Mouse (Mus musculus) lung, postnatal 10 days (tissue): ENCODE data around the gene Ptgis.

Experiments
- DNase-seq: peaks from one replicate; pipeline ENCODE4 v3.0.0; 2021

Ptgis gene

GRCm38 (mm10) chr2:167150135-167150534 lies 90.3 kb downstream of the Ptgis start:
- DNase-seq = no peak

DNA sequence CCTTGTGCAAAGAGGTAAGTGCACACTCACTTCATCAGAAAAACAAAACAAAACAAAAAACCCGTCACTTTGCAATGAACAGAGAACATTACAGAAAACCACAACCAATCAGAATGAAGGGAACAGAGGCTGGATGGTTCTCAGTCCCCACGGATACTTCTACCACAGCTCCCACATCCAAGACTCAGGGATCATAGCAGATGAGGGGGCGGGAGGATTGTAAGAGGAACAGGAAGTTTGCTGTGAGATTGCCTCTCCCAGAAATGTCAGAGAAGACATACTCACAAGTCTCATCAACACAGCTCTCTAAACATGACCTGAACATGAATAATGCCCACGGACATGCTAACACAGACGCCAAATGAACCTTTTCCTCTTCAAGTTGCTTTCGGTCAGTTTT lies 91.4 kb downstream of the Ptgis start:
- DNase-seq = no peak

DNA sequence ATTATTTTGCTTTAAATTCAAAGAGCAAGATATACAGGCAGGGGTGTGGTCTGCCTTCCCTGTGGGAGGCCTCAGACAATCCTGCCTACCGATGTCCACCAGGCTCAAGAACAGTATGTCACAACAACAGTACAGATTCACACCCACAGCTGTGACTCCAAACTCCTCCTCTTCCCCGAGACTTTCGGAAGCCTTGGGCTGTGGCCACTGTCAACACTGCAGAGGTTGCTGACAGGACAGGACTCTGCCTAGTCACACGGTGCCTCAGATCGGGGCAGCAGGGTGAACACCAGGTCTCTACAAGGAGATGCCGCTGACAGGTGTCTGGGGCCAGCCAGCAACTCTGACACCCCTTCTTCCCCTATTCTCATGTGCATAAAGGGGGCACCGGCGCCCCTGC lies 92.7 kb downstream of the Ptgis start:
- DNase-seq = no peak

GRCm38 (mm10) chr2:167145904-167146303 lies 94.5 kb downstream of the Ptgis start:
- DNase-seq = no peak

DNA sequence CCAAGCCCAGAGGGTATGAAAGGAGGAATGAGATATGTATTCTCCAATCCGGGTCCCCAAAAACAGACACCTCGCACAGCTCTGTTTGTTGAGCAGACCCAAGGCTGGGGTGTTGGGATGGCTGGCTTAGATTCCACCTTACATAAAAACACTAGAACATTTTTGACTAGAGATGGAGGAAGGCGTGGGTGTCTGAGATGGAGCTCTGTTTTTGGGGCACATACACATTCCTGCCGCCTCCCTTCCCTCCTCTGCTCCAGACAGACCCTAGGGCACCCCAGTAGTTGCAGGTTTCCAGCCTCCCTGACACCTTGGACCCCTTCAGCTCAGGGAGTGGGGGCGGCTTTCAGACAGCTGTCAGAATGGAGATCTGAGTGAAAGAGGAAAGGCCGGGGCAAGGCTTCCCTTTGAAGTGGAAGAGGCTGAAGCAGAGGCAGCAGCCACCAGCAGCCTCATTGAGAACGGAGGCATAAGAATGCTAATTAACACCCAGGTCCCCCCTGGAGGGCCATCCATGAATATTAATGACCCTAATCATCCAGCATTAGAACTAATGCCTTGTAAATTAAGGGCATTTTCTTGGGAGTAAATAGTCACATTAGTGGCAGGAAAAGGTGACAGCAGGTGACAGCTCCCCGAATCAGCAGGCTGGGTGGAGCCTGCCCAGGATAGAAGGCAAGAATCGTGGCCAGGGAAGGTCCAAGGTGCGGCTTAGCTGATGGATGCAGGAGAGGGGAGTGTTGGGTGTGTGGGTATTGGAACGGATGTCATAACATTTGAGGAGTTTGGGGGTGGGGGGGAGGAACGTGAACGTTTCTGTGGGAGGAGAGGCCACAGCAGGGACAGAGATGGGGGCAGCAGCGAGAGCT lies 95.7 kb downstream of the Ptgis start:
- no peak for DNase-seq

DNA sequence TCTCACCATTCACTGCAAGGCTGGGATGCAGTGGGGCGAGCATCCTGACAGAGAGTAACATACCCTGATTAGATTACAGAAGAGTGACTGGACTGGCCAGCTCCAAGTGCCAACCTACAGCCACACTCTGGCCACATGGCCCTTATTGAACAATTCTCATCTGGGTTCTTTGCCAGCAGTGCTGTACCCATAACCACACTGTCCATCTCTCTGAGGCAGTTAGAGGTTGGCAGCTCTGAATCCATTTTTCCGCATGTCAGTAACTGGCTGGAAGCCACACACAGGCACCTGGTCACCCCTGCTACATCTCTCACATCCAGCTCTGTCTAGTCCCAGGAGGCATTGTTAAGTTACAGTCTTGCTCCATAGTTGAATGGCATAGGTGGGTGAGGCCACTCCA lies 96.5 kb downstream of the Ptgis start:
- no peak for DNase-seq

DNA sequence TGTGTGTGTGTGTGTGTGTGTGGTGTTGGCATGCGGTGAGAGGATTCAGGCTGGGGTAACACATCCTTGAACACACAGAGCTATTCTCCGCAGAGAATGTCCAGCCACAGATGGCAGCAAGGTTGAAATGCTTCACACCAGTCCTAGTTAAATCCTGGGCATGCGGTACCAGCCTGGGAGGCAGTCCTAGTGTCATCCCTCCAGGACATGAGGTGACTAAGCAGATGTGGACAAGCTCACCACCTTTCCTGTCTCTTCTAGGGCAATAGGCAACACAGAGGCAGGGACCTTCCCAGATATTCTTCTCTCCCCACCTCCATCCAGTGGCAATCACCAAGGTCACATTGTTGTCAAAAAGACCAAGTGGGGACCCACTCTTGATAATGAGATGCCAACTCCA lies 98.1 kb downstream of the Ptgis start:
- no peak for DNase-seq

- no peak for DNase-seq
These were observed 98.6 kb downstream of the Ptgis start for GRCm38 (mm10) chr2:167141810-167142209.
